Mouse (Mus musculus): Measurements from ENCODE around the gene Etv4.

Etv4 gene

DNA sequence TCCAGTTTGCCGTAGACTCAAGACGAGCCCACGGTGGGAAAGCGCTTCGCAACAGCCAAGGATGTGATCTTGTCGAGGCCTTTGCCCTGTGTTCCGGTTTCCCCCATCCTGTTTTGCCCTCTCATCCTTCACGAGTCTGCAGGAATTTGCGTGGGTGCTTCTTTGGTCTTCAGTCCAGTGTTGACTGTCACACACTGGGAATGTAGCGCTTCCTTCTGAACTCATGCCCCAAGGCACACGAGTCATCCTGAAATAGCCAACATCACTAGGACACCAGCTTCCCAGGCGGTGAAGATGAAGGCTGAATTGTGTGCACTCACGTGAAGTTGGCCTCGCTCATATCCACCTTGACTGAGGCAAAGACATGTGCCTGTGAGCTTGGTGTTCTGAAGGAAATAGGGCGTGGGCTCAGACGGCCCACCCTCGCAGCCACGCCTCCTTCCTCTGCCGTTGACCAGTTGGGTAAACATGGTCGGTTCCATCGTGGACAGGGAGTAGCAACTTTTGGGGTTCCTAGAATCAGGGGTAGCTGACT lies 65.1 kb downstream of the Etv4 start:
- DNase-seq (ENCODE audit: low read depth in 2 of 2, low spot score in 2 of 2): no peak
